Mouse (Mus musculus) cerebellum, adult 2 months (tissue): ENCODE measurements around the gene Mamdc2.

Source experiments
- CTCF ChIP-seq: fragments of 200-500 bp; IDR thresholded peaks from 2 replicates; pipeline ENCODE4 v1.5.1; 2011; ENCODE audit warnings: low read depth, mild to moderate bottlenecking, control low read depth, low read length, moderate library complexity, borderline replicate concordance; ENCODE audit not compliant: insufficient read depth
- POLR2A ChIP-seq: fragments of 200-500 bp; IDR thresholded peaks from 2 replicates; pipeline ENCODE4 v1.6.1; 2011; ENCODE audit warnings: low read length, control low read depth, borderline replicate concordance; ENCODE audit not compliant: insufficient read depth

GRCm38 (mm10) chr19:23373287-23373686 is 75.0 kb downstream of the Mamdc2 start:
- TF ChIP-seq POLR2A = no peak
- TF ChIP-seq CTCF = peak; percentile 68
